Mouse (Mus musculus) kidney, adult 2 months (tissue): Measurements from ENCODE around the gene Ssr2.

ENCODE experiments used
- CTCF ChIP-seq: fragments of 200-500 bp; conservative IDR thresholded peaks from 2 replicates; pipeline ENCODE4 v1.5.1; 2011; ENCODE audit warnings: low read depth, mild to moderate bottlenecking, control low read depth, low read length, moderate library complexity, mixed read lengths; ENCODE audit not compliant: insufficient read depth, insufficient read length
- POLR2A ChIP-seq: fragments of 200-500 bp; IDR thresholded peaks from one replicate; pipeline ENCODE4 v1.6.1; 2011; ENCODE audit warnings: low read depth, low read length, control low read depth

- TF ChIP-seq CTCF (no peak), POLR2A (no peak)
Measured at GRCm38 (mm10) chr3:88543651-88544410, 31.8 kb upstream of the Ssr2 start.
